Mouse (Mus musculus) forebrain, postnatal 0 days (tissue): Measurements from ENCODE around the gene Uaca. TPM values are rescaled to one million over a fixed set of nuclear protein-coding genes. Genes with fewer than 3 reads are reported as not detected.

Source experiments
- ATAC-seq: fragments of 200-750 bp; cut with Nextera tagmentation; 2 replicates; pipeline ENCODE4 v1.8.0; 2017; ENCODE audit warnings: mild to moderate bottlenecking, moderate library complexity
- DNase-seq: peaks from one replicate; pipeline ENCODE4 v3.0.0-alpha.2; 2015
- H3K27ac ChIP-seq: fragments of 300-500 bp; sonication (generic); 2 replicates; pipeline ENCODE4 v1.5.1; 2014; ENCODE audit warnings: low read depth, mild to moderate bottlenecking, antibody characterized with exemption, low read length, moderate library complexity, mixed read lengths
- H3K27me3 ChIP-seq: fragments of 300-500 bp; sonication (generic); 2 replicates; pipeline ENCODE4 v1.6.1; 2014; ENCODE audit warnings: mild to moderate bottlenecking, low read length, mixed read lengths; ENCODE audit not compliant: insufficient read depth
- H3K36me3 ChIP-seq: fragments of 300-500 bp; sonication (generic); 2 replicates; pipeline ENCODE4 v1.6.1; 2014; ENCODE audit warnings: mild to moderate bottlenecking, moderate library complexity; ENCODE audit not compliant: insufficient read depth
- H3K4me1 ChIP-seq: fragments of 300-500 bp; sonication (generic); 2 replicates; pipeline ENCODE4 v1.6.1; 2014; ENCODE audit warnings: antibody characterized with exemption; ENCODE audit not compliant: insufficient read depth
- H3K4me2 ChIP-seq: fragments of 300-500 bp; sonication (generic); 2 replicates; pipeline ENCODE4 v1.6.1; 2014; ENCODE audit warnings: low read depth, mild to moderate bottlenecking, moderate library complexity
- H3K4me3 ChIP-seq: fragments of 300-500 bp; sonication (generic); 2 replicates; pipeline ENCODE4 v1.5.1; 2014; ENCODE audit warnings: low read depth, low read length, mixed read lengths
- H3K9ac ChIP-seq: fragments of 300-500 bp; sonication (generic); 2 replicates; pipeline ENCODE4 v1.6.1; 2014; ENCODE audit warnings: mild to moderate bottlenecking
- H3K9me3 ChIP-seq: fragments of 300-500 bp; sonication (generic); 2 replicates; pipeline ENCODE4 v1.6.1; 2016; ENCODE audit warnings: low read length
- CTCF ChIP-seq: sonication (generic); IDR thresholded peaks from 2 replicates; pipeline ENCODE4 v1.5.1; 2016; ENCODE audit warnings: antibody characterized with exemption, control low read depth, low read depth
- WGBS: fragments of 180-500 bp; shearing (Covaris S2); extraction: QIAGEN DNeasy Blood & Tissue Kit; methylation state at CpG from one replicate; pipeline ENCODE4 v1.1.7; 2014; 5-methylcytosine and 5-hydroxymethylcytosine counted together
- polyA plus RNA-seq: library from polyadenylated mRNA; unstranded; fragments of >200 nt; fragmentation: Nextera tagmentation; extraction: Ambion mirVana; gene quantifications from 2 replicates; pipeline ENCODE4 v1.2.1, GENCODE M21; 2015
- total RNA-seq: library from RNA; depleted of rRNA; stranded (reverse); fragments of >200 nt; gene quantifications from 2 replicates; pipeline ENCODE4 v1.2.3, GENCODE M21; 2014

Uaca gene
- total and polyA plus RNA-seq, 2 experiments from 2014 or later, result 8.9 to 10.2 TPM

- Histone ChIP-seq H3K4me1 (no peaks in the 10 kb centered on the region), H3K4me3 (no peak overlapping the region), H3K27me3 (no peaks in the 10 kb centered on the region), H3K27ac (no peak overlapping the region), H3K36me3 (no peaks in the 10 kb centered on the region), H3K9me3 (no peaks in the 10 kb centered on the region), H3K4me2 (no peak overlapping the region), H3K9ac (no peak overlapping the region)
- 57% methylated on average over 6 of the region's 6 CpGs for WGBS
- no peak for TF ChIP-seq CTCF
- DNase-seq, result no peak
- ATAC-seq, result no peak
Measured at GRCm38 (mm10) chr9:60751971-60752370, 42.4 kb upstream of the Uaca start.

GRCm38 (mm10) chr9:60752636-60753035 is 41.7 kb upstream of the Uaca start:
- H3K9ac ChIP-seq, result no peak overlapping the region
- no peaks in the 10 kb centered on the region for H3K4me1 ChIP-seq
- no peak overlapping the region for H3K4me3 ChIP-seq
- no peak overlapping the region for H3K27ac ChIP-seq
- H3K4me2 ChIP-seq, result no peak overlapping the region
- no peak for TF ChIP-seq CTCF
- H3K36me3 ChIP-seq, result no peaks in the 10 kb centered on the region
- DNase-seq, result no peak
- no peaks in the 10 kb centered on the region for H3K27me3 ChIP-seq
- no peak for ATAC-seq
- H3K9me3 ChIP-seq, result no peaks in the 10 kb centered on the region

- Histone ChIP-seq H3K9ac (no peak overlapping the region), H3K36me3 (no peaks in the 10 kb centered on the region), H3K9me3 (no peaks in the 10 kb centered on the region), H3K4me2 (no peak overlapping the region), H3K4me3 (no peak overlapping the region), H3K27me3 (no peaks in the 10 kb centered on the region), H3K4me1 (no peaks in the 10 kb centered on the region), H3K27ac (no peak overlapping the region)
- ATAC-seq (no peak), DNase-seq (peak; percentile 65)
- TF ChIP-seq CTCF, result peak; percentile 83
- 34% methylated on average over 6 of the region's 6 CpGs for WGBS
Measured at GRCm38 (mm10) chr9:60756258-60756657, 38.1 kb upstream of the Uaca start.

GRCm38 (mm10) chr9:60756866-60757740 is 37.2 kb upstream of the Uaca start:
- WGBS, result 72% methylated on average over 15 of the region's 15 CpGs
- no peak for DNase-seq
- no peaks in the 10 kb centered on the region for H3K36me3 ChIP-seq
- H3K4me1 ChIP-seq, result no peaks in the 10 kb centered on the region
- H3K4me2 ChIP-seq, result no peak overlapping the region
- H3K9ac ChIP-seq, result no peak overlapping the region
- H3K27me3 ChIP-seq, result no peaks in the 10 kb centered on the region
- H3K27ac ChIP-seq, result no peak overlapping the region
- H3K4me3 ChIP-seq, result no peak overlapping the region
- TF ChIP-seq CTCF, result no peak
- H3K9me3 ChIP-seq, result no peaks in the 10 kb centered on the region
- ATAC-seq, result no peak

- H3K36me3 ChIP-seq, result no peaks in the 10 kb centered on the region
- no peak overlapping the region for H3K4me3 ChIP-seq
- no peak overlapping the region for H3K9ac ChIP-seq
- H3K27ac ChIP-seq, result no peak overlapping the region
- ATAC-seq (no peak), DNase-seq (no peak)
- no peaks in the 10 kb centered on the region for H3K4me1 ChIP-seq
- H3K9me3 ChIP-seq, result no peaks in the 10 kb centered on the region
- H3K4me2 ChIP-seq, result no peak overlapping the region
- no peak for TF ChIP-seq CTCF
- H3K27me3 ChIP-seq, result no peaks in the 10 kb centered on the region
- WGBS, result 73% methylated on average over 5 of the region's 5 CpGs
Measured at GRCm38 (mm10) chr9:60757817-60758216, 36.5 kb upstream of the Uaca start.

GRCm38 (mm10) chr9:60759436-60760007 is 34.8 kb upstream of the Uaca start:
- no peak overlapping the region for H3K9ac ChIP-seq
- no peak overlapping the region for H3K4me3 ChIP-seq
- H3K27ac ChIP-seq, result no peak overlapping the region
- H3K4me2 ChIP-seq, result no peak overlapping the region
- no peak for TF ChIP-seq CTCF
- no peaks in the 10 kb centered on the region for H3K27me3 ChIP-seq
- no peaks in the 10 kb centered on the region for H3K4me1 ChIP-seq
- H3K9me3 ChIP-seq, result no peaks in the 10 kb centered on the region
- DNase-seq (no peak), ATAC-seq (no peak)
- WGBS, result 76% methylated on average over 10 of the region's 10 CpGs
- no peaks in the 10 kb centered on the region for H3K36me3 ChIP-seq

- 60% methylated on average over 2 of the region's 2 CpGs for WGBS
- no peak for TF ChIP-seq CTCF
- Histone ChIP-seq H3K9ac (no peak overlapping the region), H3K27ac (no peak overlapping the region), H3K4me2 (no peak overlapping the region), H3K27me3 (no peaks in the 10 kb centered on the region), H3K4me1 (no peaks in the 10 kb centered on the region), H3K4me3 (no peak overlapping the region), H3K9me3 (no peaks in the 10 kb centered on the region), H3K36me3 (no peaks in the 10 kb centered on the region)
- DNase-seq (no peak), ATAC-seq (no peak)
Measured at GRCm38 (mm10) chr9:60765181-60765580, 29.2 kb upstream of the Uaca start.
